Mouse (Mus musculus): ENCODE data around the gene Atxn7l3.

DNA sequence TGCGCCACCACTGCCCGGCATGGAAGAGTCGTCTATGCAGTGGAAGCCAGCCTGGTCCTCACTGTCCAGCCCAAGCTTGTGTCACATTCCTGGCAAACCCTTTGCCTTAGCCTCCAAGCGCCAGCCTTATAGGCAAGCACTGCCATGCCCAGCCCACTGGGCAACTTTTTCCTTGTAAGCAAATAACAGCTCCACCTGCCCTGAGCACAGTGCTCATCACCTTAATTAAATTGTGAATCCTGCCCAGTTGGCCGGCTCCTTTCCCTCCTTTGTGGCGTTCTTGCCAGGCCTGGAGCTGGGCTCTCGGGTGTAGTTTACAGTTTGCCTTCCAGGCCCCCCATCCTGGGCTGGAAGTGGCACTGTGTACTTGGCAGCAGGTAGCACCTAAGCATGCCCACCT lies 33.2 kb downstream of the Atxn7l3 start:
- TF ChIP-seq EP300 (IDR thresholded peaks at IDR 0.05; ENCODE audit: low read depth) (no peak), CTCF (IDR thresholded peaks at IDR 0.05; ENCODE audit: low read depth) (no peak)

Data from liver, embryonic 14.5 days (tissue).